Mouse (Mus musculus) layer of hippocampus, adult 2 months (tissue): ENCODE measurements at regions not wholly inside any gene's neighbourhood (a gene's known extent, or its start where the extent isn't known, plus 50 kb on each side); places are given as distances from the start of the nearest gene placed in this dataset.

Experiments
- DNase-seq, 2 experiments: peaks; one replicate each; pipeline ENCODE4 v3.0.0; 2022; ENCODE audit warnings: low spot score in 2 of 2
- H3K27ac ChIP-seq: fragments of 200-600 bp; 2 replicates; pipeline ENCODE4 v1.8.1; 2022
- H3K4me3 ChIP-seq: fragments of 200-600 bp; 2 replicates; pipeline ENCODE4 v1.8.1; 2022; ENCODE audit warnings: mild to moderate bottlenecking
- CTCF ChIP-seq: fragments of 200-600 bp; conservative IDR thresholded peaks from 2 replicates; pipeline ENCODE4 v1.8.1; 2022; ENCODE audit warnings: antibody characterized with exemption, mild to moderate bottlenecking, moderate library complexity

DNA sequence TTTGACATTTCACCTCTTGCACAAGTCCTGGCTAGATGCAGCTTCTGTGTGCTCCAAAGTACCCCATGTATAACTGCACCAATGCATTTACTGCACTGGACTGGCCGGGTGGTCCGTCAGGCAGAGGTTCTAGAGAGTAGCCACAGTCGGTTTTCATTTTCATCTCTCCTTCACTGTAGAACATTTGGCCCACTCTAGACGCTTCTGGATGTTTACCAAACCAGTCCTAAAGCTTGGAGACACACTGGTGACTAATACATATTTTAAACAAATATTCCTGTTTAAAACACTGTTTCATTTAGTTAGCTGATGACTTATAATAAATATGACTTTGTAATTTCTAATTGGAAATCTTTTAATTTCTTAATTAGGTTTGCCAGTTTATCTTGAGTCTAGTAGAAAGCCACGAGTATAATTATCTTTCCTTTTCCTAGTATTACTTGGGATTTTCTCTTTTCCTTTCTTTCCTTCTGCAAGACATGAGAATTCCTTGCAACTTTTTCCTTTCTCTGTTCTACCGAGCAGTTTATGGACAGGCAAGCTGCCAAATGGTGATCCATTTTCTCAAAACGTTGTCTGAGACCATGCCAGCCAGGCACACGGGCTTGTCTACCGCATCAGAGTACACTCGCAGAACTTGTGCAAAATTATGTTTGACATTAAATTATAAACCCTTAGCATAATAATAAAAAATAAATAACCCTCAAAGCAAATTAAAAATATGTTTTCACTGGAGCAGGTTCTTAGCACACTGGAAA, 250.4 kb upstream of the Zeb2 start:
- Histone ChIP-seq H3K4me3 (no peak overlapping the region), H3K27ac (peak overlapping the region; percentile 33; the same call in 1 of the 2 replicates)
- no peak for DNase-seq
- TF ChIP-seq CTCF = no peak

GRCm38 (mm10) chr2:45357266-45357665, 240.1 kb upstream of the Zeb2 start:
- no peak for TF ChIP-seq CTCF
- H3K27ac ChIP-seq = peak overlapping the region; percentile 72
- no peak for DNase-seq
- H3K4me3 ChIP-seq = peak overlapping the region; percentile 14; the same call in 1 of the 2 replicates

DNA sequence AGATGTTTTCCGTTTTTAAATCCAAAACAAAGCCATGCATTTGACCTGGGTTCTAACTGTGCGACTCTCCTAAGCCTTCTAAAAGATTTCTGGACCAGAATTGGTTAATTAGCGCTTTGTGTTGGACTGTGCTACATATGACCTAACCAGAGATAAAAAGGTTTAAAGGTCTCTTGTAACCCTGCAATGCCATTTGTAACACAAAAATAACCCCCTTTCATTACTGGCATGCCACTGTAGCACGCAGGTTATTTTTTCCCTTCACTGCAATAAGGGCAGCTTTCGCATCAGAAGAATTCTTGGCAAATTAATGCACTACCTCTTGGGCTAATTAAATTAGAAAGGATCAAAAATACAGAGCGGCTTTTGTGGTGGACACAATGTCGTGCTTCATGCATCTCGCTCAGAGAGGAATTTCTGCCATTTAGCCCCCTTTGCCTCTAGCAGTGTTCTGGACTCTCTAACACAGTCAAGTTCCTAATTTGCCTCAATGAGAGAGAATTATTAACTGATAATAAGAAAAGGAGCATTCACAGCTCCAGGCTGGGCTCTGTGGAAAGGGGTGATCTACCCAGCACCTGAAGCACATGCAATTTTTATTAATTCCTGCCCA, 239.5 kb upstream of the Zeb2 start:
- Histone ChIP-seq H3K27ac (peak overlapping the region; percentile 72), H3K4me3 (peak overlapping the region; percentile 14; the same call in 1 of the 2 replicates)
- no peak for DNase-seq
- no peak for TF ChIP-seq CTCF

DNA sequence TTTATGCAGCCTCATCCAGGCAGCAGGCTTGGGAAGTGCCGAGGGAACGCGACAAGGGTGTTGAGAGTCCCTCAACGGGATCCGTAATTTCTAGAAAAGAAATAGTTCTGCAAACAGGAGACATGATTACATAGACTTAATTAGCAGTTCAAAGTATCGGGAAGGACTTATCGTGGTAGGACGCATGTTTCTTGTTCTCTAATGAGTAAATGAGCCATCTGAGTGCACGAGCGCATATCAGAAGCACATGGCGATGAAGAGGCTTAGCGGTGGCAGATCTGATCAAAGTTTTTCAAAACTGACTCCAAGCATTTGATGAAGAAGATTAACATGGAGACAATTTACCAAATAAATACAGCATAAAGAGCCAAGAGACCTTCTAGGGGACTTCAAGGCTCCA, 238.8 kb upstream of the Zeb2 start:
- Histone ChIP-seq H3K27ac (no peak overlapping the region), H3K4me3 (no peak overlapping the region)
- no peak for TF ChIP-seq CTCF
- no peak for DNase-seq

GRCm38 (mm10) chr2:45351529-45352133, 234.4 kb upstream of the Zeb2 start:
- H3K4me3 ChIP-seq = no peak overlapping the region
- no peak for DNase-seq

DNA sequence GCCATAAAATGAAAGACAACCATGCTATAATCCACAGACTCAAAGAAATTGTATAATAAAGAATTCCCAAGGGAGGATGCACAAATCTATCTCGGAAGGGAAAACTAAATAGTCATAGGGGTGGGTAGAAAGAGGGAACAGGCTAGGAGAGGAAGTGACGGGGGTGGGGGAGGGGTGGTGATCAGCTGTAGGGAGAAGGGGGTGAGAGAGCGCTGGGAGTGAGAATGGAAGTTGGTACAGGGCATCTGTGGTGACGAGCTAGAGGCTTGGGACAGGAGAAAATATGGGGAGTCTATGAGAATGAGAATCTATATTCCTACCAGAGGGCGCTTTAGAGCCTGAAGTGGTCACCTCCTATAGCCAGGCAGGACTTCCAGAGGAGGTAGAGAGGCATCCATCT, 229.2 kb upstream of the Zeb2 start:
- no peak for DNase-seq
- H3K4me3 ChIP-seq = no peak overlapping the region
- H3K27ac ChIP-seq = no peak overlapping the region
- TF ChIP-seq CTCF = no peak

More at GRCm38 (mm10) chr2:45351529-45352133, 234.4 kb upstream of the Zeb2 start:
- H3K27ac ChIP-seq = no peak overlapping the region
- no peak for TF ChIP-seq CTCF

DNA sequence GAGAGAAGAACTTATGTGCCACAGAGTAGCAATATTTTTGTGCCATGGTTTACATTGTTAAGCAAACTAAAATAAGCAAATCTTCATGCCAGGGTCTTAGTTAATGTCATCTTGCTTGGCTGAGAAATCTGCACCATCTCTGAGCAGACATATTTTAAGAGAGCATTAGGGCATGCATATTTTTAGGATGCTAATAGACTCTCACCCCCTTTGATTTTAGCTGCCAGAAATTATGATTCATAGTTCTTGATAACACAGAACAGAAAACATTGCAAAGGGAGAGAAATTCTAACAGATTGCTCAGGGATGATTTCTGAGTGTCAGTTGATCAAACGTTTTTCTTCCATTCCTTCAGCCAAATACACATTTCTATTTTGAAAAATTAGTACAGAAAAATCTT, 222.7 kb upstream of the Zeb2 start:
- Histone ChIP-seq H3K4me3 (no peak overlapping the region), H3K27ac (peak overlapping the region; percentile 86)
- no peak for TF ChIP-seq CTCF
- peak in 1 of 2 experiments; percentile 37 for DNase-seq

GRCm38 (mm10) chr2:45338809-45339208, 221.6 kb upstream of the Zeb2 start:
- peak overlapping the region; percentile 86 for H3K27ac ChIP-seq
- TF ChIP-seq CTCF = no peak
- no peak overlapping the region for H3K4me3 ChIP-seq
- DNase-seq = no peak

DNA sequence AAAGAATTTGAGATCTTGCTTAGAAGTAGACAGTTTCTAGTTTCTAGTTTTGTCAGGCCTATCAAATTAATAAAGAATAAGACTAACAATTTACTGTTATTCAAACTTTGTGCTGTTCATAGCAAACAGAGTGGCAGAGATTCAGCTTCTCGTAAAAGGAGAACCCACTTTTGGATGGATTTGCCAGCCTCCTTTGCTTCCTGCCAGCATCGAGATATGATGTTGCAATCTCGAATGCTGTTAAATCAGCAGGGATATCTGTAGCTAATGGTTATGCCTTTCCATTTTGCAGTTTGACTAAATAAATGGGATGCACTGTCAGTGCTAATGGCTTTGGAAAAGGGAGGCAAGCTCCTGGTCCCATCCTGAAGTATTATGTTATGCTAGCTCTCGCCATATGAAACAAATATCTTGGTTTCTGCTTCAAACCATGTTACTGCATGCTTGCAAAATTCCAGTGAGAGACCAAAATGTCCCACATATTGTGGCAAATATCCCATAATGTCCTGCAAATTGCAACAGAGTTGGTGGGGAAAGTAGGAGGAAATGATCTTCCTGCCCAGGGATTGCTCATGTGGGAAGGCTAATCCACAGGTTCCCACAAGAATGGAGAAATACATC, 199.9 kb upstream of the Zeb2 start:
- DNase-seq = peak in 1 of 2 experiments; percentile 30
- Histone ChIP-seq H3K27ac (peak overlapping the region; percentile 49), H3K4me3 (no peak overlapping the region)
- TF ChIP-seq CTCF = no peak

DNA sequence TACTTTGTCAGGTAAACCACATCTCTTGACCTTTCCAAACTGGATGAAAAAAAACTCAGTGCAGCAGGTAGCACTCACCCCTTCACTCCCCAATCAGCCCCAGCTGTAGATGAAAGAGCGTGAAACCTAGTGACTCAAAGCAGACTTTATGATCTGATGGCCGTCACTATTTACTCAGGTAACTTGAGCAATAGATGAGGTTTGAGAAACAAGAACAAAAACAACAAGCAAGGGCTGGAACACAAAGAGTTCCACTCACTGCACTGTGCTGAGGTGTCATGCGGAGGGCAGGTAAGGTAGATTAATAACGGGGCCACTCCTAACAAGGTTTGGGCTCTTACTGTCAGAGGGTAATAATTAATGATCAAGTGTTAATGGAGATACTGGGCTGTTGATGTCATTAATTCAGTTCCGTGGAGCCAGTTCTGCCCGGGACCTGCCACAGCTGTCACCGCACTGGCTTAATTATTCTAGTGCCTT, 170.4 kb upstream of the Zeb2 start:
- H3K4me3 ChIP-seq = no peak overlapping the region
- no peak for DNase-seq
- 0 out of 2 replicates have a peak overlapping the region, but pooled peaks have one; percentile 28 for H3K27ac ChIP-seq
- TF ChIP-seq CTCF = no peak

DNA sequence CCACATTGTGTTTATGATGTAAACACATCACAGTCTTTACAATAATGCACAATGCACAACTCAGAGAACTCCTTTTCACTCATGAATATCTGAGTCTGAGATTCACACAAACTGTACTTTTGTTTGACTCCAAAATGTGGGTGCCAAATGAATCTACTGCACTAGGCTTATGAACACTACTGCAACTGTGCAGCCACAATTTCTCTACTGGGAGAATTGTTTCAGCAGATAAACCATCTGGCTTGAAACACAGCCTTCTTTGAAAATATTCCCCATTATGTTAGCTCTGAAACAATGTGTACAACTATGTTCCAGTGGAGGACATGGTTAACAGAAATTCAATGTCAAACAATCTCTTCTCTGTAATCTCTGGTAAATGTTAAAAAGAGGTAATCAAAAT, 166.6 kb upstream of the Zeb2 start:
- Histone ChIP-seq H3K4me3 (no peak overlapping the region), H3K27ac (peak overlapping the region; percentile 89)
- DNase-seq = peak; percentile 23 to 72
- TF ChIP-seq CTCF = no peak

GRCm38 (mm10) chr2:45279490-45279889, 162.3 kb upstream of the Zeb2 start:
- peak overlapping the region; percentile 8; the same call in 1 of the 2 replicates for H3K27ac ChIP-seq
- TF ChIP-seq CTCF = no peak

DNA sequence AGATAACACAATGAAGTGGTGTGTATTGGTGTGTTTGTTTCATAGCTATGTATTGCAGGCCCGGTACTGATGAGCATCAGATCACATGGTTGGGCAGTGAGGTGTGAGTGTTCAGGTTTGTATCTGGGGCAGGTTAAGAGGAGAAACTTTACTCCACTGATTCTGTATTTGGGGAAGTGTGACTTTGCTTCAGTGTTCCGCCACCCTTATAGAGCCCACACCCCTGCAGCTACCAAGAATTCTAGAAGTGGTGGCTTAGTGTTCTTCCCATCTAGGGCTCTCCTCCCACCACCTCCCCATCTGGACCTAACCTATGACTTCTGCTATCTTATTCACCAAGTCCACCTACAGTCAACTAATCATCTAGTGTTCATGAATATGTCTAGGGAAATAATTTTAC, 160.4 kb upstream of the Zeb2 start:
- no peak for TF ChIP-seq CTCF

More at GRCm38 (mm10) chr2:45279490-45279889, 162.3 kb upstream of the Zeb2 start:
- no peak overlapping the region for H3K4me3 ChIP-seq
- no peak for DNase-seq

More for the DNA sequence above, 160.4 kb upstream of the Zeb2 start:
- no peak overlapping the region for H3K27ac ChIP-seq
- no peak overlapping the region for H3K4me3 ChIP-seq
- DNase-seq = no peak
